Mouse (Mus musculus): ENCODE data around the gene Ccdc172. TPM values are rescaled to one million over a fixed set of nuclear protein-coding genes. Genes with fewer than 3 reads are reported as not detected.

Gene Ccdc172
- polyA plus RNA-seq, 1 experiment from 2014 or later, result not detected

GRCm38 (mm10) chr19:58500049-58500448 is 11.7 kb upstream of the Ccdc172 start:
- WGBS, result 82% methylated on average over 2 of the region's 2 CpGs
- H3K9ac ChIP-seq (ENCODE audit: low read length), result no peak overlapping the region
- H3K4me2 ChIP-seq (ENCODE audit: low read depth, low read length), result no peak overlapping the region
- peaks cover 2% of the 10 kb centered on the region; the same call in 1 of the 2 replicates for H3K4me1 ChIP-seq (replicated peaks; ENCODE audit: control insufficient read depth, insufficient read depth, low read length)
- H3K27me3 ChIP-seq (ENCODE audit: control insufficient read depth, insufficient read depth, low read depth, low read length), result no peaks in the 10 kb centered on the region
- no peaks in the 10 kb centered on the region for H3K36me3 ChIP-seq (ENCODE audit: control insufficient read depth, insufficient read depth, low read length)
- no peak overlapping the region for H3K27ac ChIP-seq (ENCODE audit: low read length)
- no peak for ATAC-seq (ENCODE audit: low read depth)
- no peaks in the 10 kb centered on the region for H3K9me3 ChIP-seq (ENCODE audit: control insufficient read depth, low read length)
- no peak overlapping the region for H3K4me3 ChIP-seq (ENCODE audit: low read length)

- no peak overlapping the region for H3K27ac ChIP-seq (ENCODE audit: low read length)
- H3K36me3 ChIP-seq (ENCODE audit: control insufficient read depth, insufficient read depth, low read length), result no peaks in the 10 kb centered on the region
- H3K27me3 ChIP-seq (ENCODE audit: control insufficient read depth, insufficient read depth, low read depth, low read length), result no peaks in the 10 kb centered on the region
- no peaks in the 10 kb centered on the region for H3K9me3 ChIP-seq (ENCODE audit: control insufficient read depth, low read length)
- no peak overlapping the region for H3K4me2 ChIP-seq (ENCODE audit: low read depth, low read length)
- 88% methylated on average over 1 of the region's 1 CpGs for WGBS
- H3K4me3 ChIP-seq (ENCODE audit: low read length), result no peak overlapping the region
- peaks cover 10% of the 10 kb centered on the region for H3K4me1 ChIP-seq (replicated peaks; ENCODE audit: control insufficient read depth, insufficient read depth, low read length)
- ATAC-seq (ENCODE audit: low read depth), result no peak
- no peak overlapping the region for H3K9ac ChIP-seq (ENCODE audit: low read length)
Observed at GRCm38 (mm10) chr19:58521696-58522095, 9.9 kb downstream of the Ccdc172 start.

- ATAC-seq (ENCODE audit: low read depth), result no peak
- Histone ChIP-seq H3K4me3 (ENCODE audit: low read length) (no peak overlapping the region), H3K27me3 (ENCODE audit: control insufficient read depth, insufficient read depth, low read depth, low read length) (no peaks in the 10 kb centered on the region), H3K36me3 (ENCODE audit: control insufficient read depth, insufficient read depth, low read length) (no peaks in the 10 kb centered on the region), H3K27ac (ENCODE audit: low read length) (no peak overlapping the region), H3K4me1 (replicated peaks; ENCODE audit: control insufficient read depth, insufficient read depth, low read length) (peaks cover 10% of the 10 kb centered on the region), H3K9ac (ENCODE audit: low read length) (no peak overlapping the region), H3K9me3 (ENCODE audit: control insufficient read depth, low read length) (no peaks in the 10 kb centered on the region), H3K4me2 (ENCODE audit: low read depth, low read length) (no peak overlapping the region)
- WGBS, result 31% methylated on average over 12 of the region's 12 CpGs
Observed at GRCm38 (mm10) chr19:58523736-58524394, 12.1 kb downstream of the Ccdc172 start.

GRCm38 (mm10) chr19:58525457-58526239 is 13.9 kb downstream of the Ccdc172 start:
- 25% methylated on average over 12 of the region's 12 CpGs for WGBS
- Histone ChIP-seq H3K27me3 (ENCODE audit: control insufficient read depth, insufficient read depth, low read depth, low read length) (no peaks in the 10 kb centered on the region), H3K36me3 (ENCODE audit: control insufficient read depth, insufficient read depth, low read length) (no peaks in the 10 kb centered on the region), H3K27ac (ENCODE audit: low read length) (peak overlapping the region; percentile 58), H3K9me3 (ENCODE audit: control insufficient read depth, low read length) (no peaks in the 10 kb centered on the region), H3K4me3 (ENCODE audit: low read length) (no peak overlapping the region), H3K9ac (ENCODE audit: low read length) (0 out of 2 replicates have a peak overlapping the region, but pooled peaks have one; percentile 2), H3K4me2 (ENCODE audit: low read depth, low read length) (peak overlapping the region; percentile 21), H3K4me1 (replicated peaks; ENCODE audit: control insufficient read depth, insufficient read depth, low read length) (peaks cover 10% of the 10 kb centered on the region)
- ATAC-seq (ENCODE audit: low read depth), result peak; percentile 95

- 49% methylated on average over 3 of the region's 3 CpGs for WGBS
- Histone ChIP-seq H3K27me3 (ENCODE audit: control insufficient read depth, insufficient read depth, low read depth, low read length) (no peaks in the 10 kb centered on the region), H3K4me1 (replicated peaks; ENCODE audit: control insufficient read depth, insufficient read depth, low read length) (no peaks in the 10 kb centered on the region), H3K4me3 (ENCODE audit: low read length) (no peak overlapping the region), H3K9ac (ENCODE audit: low read length) (no peak overlapping the region), H3K27ac (ENCODE audit: low read length) (no peak overlapping the region), H3K36me3 (ENCODE audit: control insufficient read depth, insufficient read depth, low read length) (no peaks in the 10 kb centered on the region), H3K4me2 (ENCODE audit: low read depth, low read length) (no peak overlapping the region), H3K9me3 (ENCODE audit: control insufficient read depth, low read length) (no peaks in the 10 kb centered on the region)
- no peak for ATAC-seq (ENCODE audit: low read depth)
Observed at GRCm38 (mm10) chr19:58533077-58533476, 21.3 kb downstream of the Ccdc172 start.

GRCm38 (mm10) chr19:58536691-58537090 is 24.9 kb downstream of the Ccdc172 start:
- H3K27ac ChIP-seq (ENCODE audit: low read length), result no peak overlapping the region
- no peaks in the 10 kb centered on the region for H3K36me3 ChIP-seq (ENCODE audit: control insufficient read depth, insufficient read depth, low read length)
- no peak overlapping the region for H3K4me3 ChIP-seq (ENCODE audit: low read length)
- no peak overlapping the region for H3K9ac ChIP-seq (ENCODE audit: low read length)
- H3K4me1 ChIP-seq (replicated peaks; ENCODE audit: control insufficient read depth, insufficient read depth, low read length), result no peaks in the 10 kb centered on the region
- ATAC-seq (ENCODE audit: low read depth), result no peak
- no peaks in the 10 kb centered on the region for H3K27me3 ChIP-seq (ENCODE audit: control insufficient read depth, insufficient read depth, low read depth, low read length)
- 61% methylated on average over 10 of the region's 10 CpGs for WGBS
- no peaks in the 10 kb centered on the region for H3K9me3 ChIP-seq (ENCODE audit: control insufficient read depth, low read length)
- H3K4me2 ChIP-seq (ENCODE audit: low read depth, low read length), result no peak overlapping the region

- H3K27ac ChIP-seq (ENCODE audit: low read length), result no peak overlapping the region
- H3K4me1 ChIP-seq (replicated peaks; ENCODE audit: control insufficient read depth, insufficient read depth, low read length), result no peaks in the 10 kb centered on the region
- H3K27me3 ChIP-seq (ENCODE audit: control insufficient read depth, insufficient read depth, low read depth, low read length), result no peaks in the 10 kb centered on the region
- H3K36me3 ChIP-seq (ENCODE audit: control insufficient read depth, insufficient read depth, low read length), result no peaks in the 10 kb centered on the region
- H3K4me3 ChIP-seq (ENCODE audit: low read length), result no peak overlapping the region
- H3K9me3 ChIP-seq (ENCODE audit: control insufficient read depth, low read length), result no peaks in the 10 kb centered on the region
- no peak overlapping the region for H3K4me2 ChIP-seq (ENCODE audit: low read depth, low read length)
- ATAC-seq (ENCODE audit: low read depth), result no peak
- 86% methylated on average over 5 of the region's 5 CpGs for WGBS
- H3K9ac ChIP-seq (ENCODE audit: low read length), result no peak overlapping the region
Observed at GRCm38 (mm10) chr19:58540396-58540795, 28.6 kb downstream of the Ccdc172 start.

- H3K27ac ChIP-seq (ENCODE audit: low read length), result no peak overlapping the region
- no peak for ATAC-seq (ENCODE audit: low read depth)
- 21% methylated on average over 4 of the region's 4 CpGs for WGBS
Observed at GRCm38 (mm10) chr19:58548367-58548766, 36.6 kb downstream of the Ccdc172 start.

GRCm38 (mm10) chr19:58550489-58550888 is 38.7 kb downstream of the Ccdc172 start:
- no peaks in the 10 kb centered on the region for H3K27me3 ChIP-seq (ENCODE audit: control insufficient read depth, insufficient read depth, low read depth, low read length)
- 5% methylated on average over 1 of the region's 1 CpGs for WGBS
- H3K4me3 ChIP-seq (ENCODE audit: low read length), result no peak overlapping the region
- no peaks in the 10 kb centered on the region for H3K9me3 ChIP-seq (ENCODE audit: control insufficient read depth, low read length)
- no peak for ATAC-seq (ENCODE audit: low read depth)
- H3K9ac ChIP-seq (ENCODE audit: low read length), result no peak overlapping the region
- no peak overlapping the region for H3K27ac ChIP-seq (ENCODE audit: low read length)
- no peak overlapping the region for H3K4me2 ChIP-seq (ENCODE audit: low read depth, low read length)
- H3K4me1 ChIP-seq (replicated peaks; ENCODE audit: control insufficient read depth, insufficient read depth, low read length), result no peaks in the 10 kb centered on the region
- no peaks in the 10 kb centered on the region for H3K36me3 ChIP-seq (ENCODE audit: control insufficient read depth, insufficient read depth, low read length)

More at GRCm38 (mm10) chr19:58548367-58548766, 36.6 kb downstream of the Ccdc172 start:
- H3K9ac ChIP-seq (ENCODE audit: low read length), result no peak overlapping the region
- no peaks in the 10 kb centered on the region for H3K36me3 ChIP-seq (ENCODE audit: control insufficient read depth, insufficient read depth, low read length)
- H3K4me2 ChIP-seq (ENCODE audit: low read depth, low read length), result no peak overlapping the region
- no peaks in the 10 kb centered on the region for H3K4me1 ChIP-seq (replicated peaks; ENCODE audit: control insufficient read depth, insufficient read depth, low read length)
- no peaks in the 10 kb centered on the region for H3K27me3 ChIP-seq (ENCODE audit: control insufficient read depth, insufficient read depth, low read depth, low read length)
- H3K9me3 ChIP-seq (ENCODE audit: control insufficient read depth, low read length), result no peaks in the 10 kb centered on the region
- no peak overlapping the region for H3K4me3 ChIP-seq (ENCODE audit: low read length)
